Mouse (Mus musculus): ENCODE results near the gene Tacc3. TPM values are rescaled to one million over a fixed set of nuclear protein-coding genes. Genes with fewer than 3 reads are reported as not detected.

Gene Tacc3
- total RNA-seq, 4 experiments from 2014 or later: 0.88 to 1.8 (median 1.2) TPM

DNA sequence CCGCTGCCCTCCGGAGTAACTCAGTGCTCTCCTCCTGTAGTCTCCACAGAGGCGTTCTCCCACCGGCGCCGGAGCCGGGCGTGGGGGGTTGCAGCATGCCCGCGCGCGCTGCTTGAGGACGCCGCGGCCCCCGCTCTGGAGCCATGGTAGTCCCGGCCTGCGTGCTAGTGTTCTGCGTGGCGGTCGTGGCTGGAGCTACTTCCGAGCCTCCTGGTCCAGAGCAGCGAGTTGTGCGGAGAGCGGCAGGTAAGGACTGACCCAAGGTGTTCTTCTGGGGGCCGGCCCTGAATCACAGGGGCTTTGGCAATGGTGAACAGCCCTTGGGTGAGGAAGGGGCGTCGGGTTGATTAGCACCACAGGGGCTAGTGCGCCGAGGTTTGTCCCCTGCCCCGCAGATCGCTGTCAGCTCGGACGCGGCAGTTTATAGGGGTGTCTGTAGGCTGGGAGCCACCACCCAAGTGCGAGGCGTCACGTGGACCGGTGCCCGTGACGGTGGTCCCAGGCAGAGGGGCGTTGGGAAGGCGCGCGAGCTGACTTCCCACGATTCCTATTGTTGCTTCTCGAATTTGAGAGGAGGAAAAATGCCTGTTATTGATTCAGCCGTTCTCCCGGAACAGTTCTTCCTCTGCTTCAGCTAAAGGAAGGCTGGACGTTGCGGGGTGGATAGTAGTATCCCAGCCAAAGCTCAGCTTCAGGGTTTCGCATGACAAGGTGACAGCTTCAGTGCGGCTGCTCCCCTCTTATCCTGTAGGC lies 64.5 kb downstream of the Tacc3 start:
- DNase-seq (ENCODE audit: low spot score in 2 of 2): no peak

GRCm38 (mm10) chr5:33723019-33723640 lies 65.2 kb downstream of the Tacc3 start:
- DNase-seq (ENCODE audit: low spot score in 2 of 2): no peak

DNA sequence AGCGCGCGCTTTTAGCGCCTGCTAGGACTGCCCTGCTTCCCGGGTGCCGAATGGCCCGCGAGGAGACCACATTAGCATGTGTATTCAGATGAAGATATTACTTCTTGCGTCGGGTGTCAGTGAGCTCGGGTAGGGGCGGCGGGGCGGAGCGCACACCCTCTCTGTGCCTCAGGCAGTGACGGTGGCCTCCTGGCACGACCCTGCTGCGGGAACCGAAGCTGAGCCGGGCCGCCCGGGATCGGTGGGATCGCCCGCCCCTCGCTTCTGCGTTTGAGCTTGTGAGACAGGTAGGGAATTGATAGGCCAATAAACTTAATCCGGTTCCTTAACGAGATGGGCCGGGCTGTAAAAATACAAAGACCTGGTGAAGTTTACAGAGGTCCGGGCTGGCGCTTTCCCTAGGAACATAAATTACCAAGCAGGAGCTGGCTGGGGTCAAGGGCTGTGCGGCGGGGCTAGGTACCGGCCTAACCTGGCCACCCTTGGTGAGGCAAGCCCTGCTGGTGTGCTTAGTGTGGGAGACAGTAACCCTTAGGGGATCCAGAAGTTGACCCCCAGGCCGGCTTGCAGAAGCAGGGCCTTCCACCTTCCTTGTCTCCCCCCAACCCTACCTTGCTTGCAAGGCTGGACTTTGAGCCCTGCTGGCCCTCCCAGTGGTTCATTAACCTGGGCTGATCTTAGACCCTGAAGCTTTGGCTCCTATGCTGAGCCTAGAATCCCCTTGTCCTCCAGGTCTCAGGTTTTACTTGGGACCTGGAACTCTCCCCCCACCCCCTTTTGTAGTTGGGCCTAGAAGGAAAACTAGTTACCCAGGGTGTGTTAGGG lies 65.9 kb downstream of the Tacc3 start:
- DNase-seq (ENCODE audit: low spot score in 2 of 2): no peak

DNA sequence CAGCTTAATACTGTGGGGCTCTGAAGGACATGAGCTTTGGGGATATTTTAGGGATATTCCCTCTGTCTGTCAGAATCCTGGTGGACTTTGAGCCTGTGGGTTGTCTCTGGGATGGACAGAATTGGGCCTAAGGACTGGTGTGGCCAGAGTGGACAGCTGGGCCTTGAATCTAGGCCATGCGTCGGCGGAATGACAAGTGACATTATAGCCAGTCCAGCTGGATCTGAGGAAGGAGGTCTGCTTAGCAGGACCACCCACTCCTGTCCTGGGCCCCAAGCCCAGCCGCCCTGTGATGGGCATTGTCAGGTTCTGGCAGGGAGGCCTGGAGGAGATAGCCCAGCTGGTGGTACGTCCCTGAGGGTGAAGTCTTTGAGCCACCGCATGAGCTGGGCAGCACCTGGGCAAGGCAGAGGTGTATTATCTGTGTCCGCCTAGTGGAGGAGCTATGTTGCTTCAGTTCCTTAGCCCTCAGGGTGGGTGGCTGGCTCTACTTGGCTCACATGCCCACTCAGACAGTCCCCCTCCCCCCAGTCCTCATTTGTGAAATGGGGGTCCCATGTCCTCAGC lies 68.2 kb downstream of the Tacc3 start:
- no peak for DNase-seq (ENCODE audit: low spot score in 2 of 2)

- no peak for DNase-seq (ENCODE audit: low spot score in 2 of 2)
These were observed 69.0 kb downstream of the Tacc3 start for GRCm38 (mm10) chr5:33726891-33727290.

Other genes with a start within 250 kb of the Tacc3 start
- gene Nkx1-1, start 224.2 kb upstream of the Tacc3 start, total RNA-seq (2022): not detected
- 10 to 100 TPM; 62.3 to 84.8 (median 69.4) TPM for gene Fam53a, start 28.5 kb upstream of the Tacc3 start, total RNA-seq (2022)
- gene Gm9903, start 28.2 kb upstream of the Tacc3 start, total RNA-seq (2022): under 1 TPM in 3 of 4 experiments, not detected in 1; 0.27 to 0.46 (median 0.46) TPM
- gene Slbp, start 5.6 kb upstream of the Tacc3 start, total RNA-seq (2022): 1 to 10 TPM; 5.8 to 6.4 (median 6.0) TPM
- gene Tmem129, start 288 bp downstream of the Tacc3 start, total RNA-seq (2022): 10 to 100 TPM in 2 of 4 experiments, 1 to 10 TPM in 2; 9.2 to 11.3 (median 10.1) TPM
- 1 to 10 TPM; 1.6 to 4.7 (median 1.9) TPM for gene Fgfr3, start 63.5 kb downstream of the Tacc3 start, total RNA-seq (2022)
- 10 to 100 TPM; 69.8 to 82.0 (median 73.8) TPM for gene Letm1, start 124.7 kb downstream of the Tacc3 start, total RNA-seq (2022)
- gene Nsd2, start 162.6 kb downstream of the Tacc3 start, total RNA-seq (2022): 10 to 100 TPM in 3 of 4 experiments, 1 to 10 TPM in 1; 7.4 to 12.7 (median 11.2) TPM

Data from gastrocnemius, adult 8-10 months (tissue).